Mouse (Mus musculus) limb, embryonic 14.5 days (tissue): ENCODE results near the gene Eml3. TPM values are rescaled to one million over a fixed set of nuclear protein-coding genes. Genes with fewer than 3 reads are reported as not detected.

ENCODE experiments used
- ATAC-seq: fragments of 200-750 bp; cut with Nextera tagmentation; 2 replicates; pipeline ENCODE4 v1.8.0; 2017; ENCODE audit warnings: low read depth, moderate number of reproducible peaks, moderate TSS enrichment; ENCODE audit not compliant: low FRiP score
- DNase-seq: peaks from one replicate; pipeline ENCODE4 v3.0.0-alpha.2; 2015; ENCODE audit warnings: low spot score
- H3K27ac ChIP-seq: fragments of 300-500 bp; sonication (generic); replicated peaks from 2 replicates; pipeline ENCODE4 v1.5.1; 2014; ENCODE audit warnings: low read depth, mild to moderate bottlenecking, low read length, moderate library complexity, mixed read lengths
- H3K27me3 ChIP-seq: fragments of 300-500 bp; sonication (generic); 2 replicates; pipeline ENCODE4 v1.6.1; 2014; ENCODE audit warnings: low read length, mixed read lengths; ENCODE audit not compliant: control insufficient read depth, insufficient read depth
- H3K36me3 ChIP-seq: fragments of 300-500 bp; sonication (generic); 2 replicates; pipeline ENCODE4 v1.6.1; 2014; ENCODE audit warnings: mild to moderate bottlenecking, low read length, moderate library complexity, mixed read lengths; ENCODE audit not compliant: control insufficient read depth, insufficient read depth
- H3K4me1 ChIP-seq: fragments of 300-500 bp; sonication (generic); 2 replicates; pipeline ENCODE4 v1.6.1; 2014; ENCODE audit warnings: antibody characterized with exemption, low read length, mixed read lengths; ENCODE audit not compliant: control insufficient read depth, insufficient read depth
- H3K4me2 ChIP-seq: fragments of 300-500 bp; sonication (generic); replicated peaks from 2 replicates; pipeline ENCODE4 v1.6.1; 2014; ENCODE audit warnings: low read depth, mild to moderate bottlenecking, low read length, moderate library complexity; ENCODE audit not compliant: severe bottlenecking
- H3K4me3 ChIP-seq: fragments of 300-500 bp; sonication (generic); replicated peaks from 2 replicates; pipeline ENCODE4 v1.5.1; 2014; ENCODE audit warnings: low read length
- H3K9ac ChIP-seq: fragments of 300-500 bp; sonication (generic); 2 replicates; pipeline ENCODE4 v1.6.1; 2014; ENCODE audit warnings: mild to moderate bottlenecking, low read depth, low read length, moderate library complexity; ENCODE audit not compliant: severe bottlenecking
- H3K9me3 ChIP-seq: fragments of 300-500 bp; sonication (generic); 2 replicates; pipeline ENCODE4 v1.6.1; 2016; ENCODE audit warnings: low read length; ENCODE audit not compliant: control insufficient read depth
- POLR2A ChIP-seq: fragments of 200-500 bp; IDR thresholded peaks from 2 replicates; pipeline ENCODE4 v1.8.0; 2012; ENCODE audit warnings: inconsistent platforms, mild to moderate bottlenecking, moderate library complexity, borderline replicate concordance; ENCODE audit not compliant: insufficient read depth, insufficient read length; ENCODE audit errors: extremely low read depth
- WGBS: fragments of 180-500 bp; shearing (Covaris S2); extraction: QIAGEN DNeasy Blood & Tissue Kit; methylation state at CpG from one replicate; pipeline ENCODE4 v1.1.7; 2014; 5-methylcytosine and 5-hydroxymethylcytosine counted together
- polyA plus RNA-seq, 2 experiments: library from polyadenylated mRNA; depleted of rRNA in 1 of 2; stranded (reverse) in 1 of 2; unstranded in 1 of 2; fragments of >200 nt; fragmentation: Nextera tagmentation in 1 of 2; extraction: Ambion mirVana in 1 of 2; gene quantifications; 2 replicates each; pipeline versions ENCODE4 v1.2.1 to v1.2.3; 2012 to 2014

Gene Eml3
- polyA plus RNA-seq, 2 experiments: 21.5 to 62.1 TPM

GRCm38 (mm10) chr19:8940526-8941133 is 11.3 kb downstream of the Eml3 start:
- peak overlapping the region; percentile 91; the same call in 1 of the 2 replicates for H3K4me3 ChIP-seq

GRCm38 (mm10) chr19:8941136-8941514 is 11.8 kb downstream of the Eml3 start:
- Histone ChIP-seq H3K9ac (peak overlapping the region; percentile 97), H3K36me3 (peaks cover 63% of the 10 kb centered on the region), H3K27me3 (no peaks in the 10 kb centered on the region), H3K4me2 (peak overlapping the region; percentile 61), H3K4me1 (peaks cover 21% of the 10 kb centered on the region), H3K27ac (peak overlapping the region; percentile 94), H3K4me3 (peak overlapping the region; percentile 91), H3K9me3 (no peaks in the 10 kb centered on the region)
- no peak for TF ChIP-seq POLR2A
- DNase-seq: no peak
- no peak for ATAC-seq
- 32% methylated on average over 10 of the region's 10 CpGs for WGBS

More at GRCm38 (mm10) chr19:8940526-8941133, 11.3 kb downstream of the Eml3 start:
- peak overlapping the region; percentile 94; the same call in 1 of the 2 replicates for H3K27ac ChIP-seq
- H3K36me3 ChIP-seq: peaks cover 62% of the 10 kb centered on the region
- H3K9ac ChIP-seq: peak overlapping the region; percentile 97
- ATAC-seq (no peak), DNase-seq (no peak)
- H3K4me1 ChIP-seq: peaks cover 21% of the 10 kb centered on the region
- TF ChIP-seq POLR2A: no peak
- WGBS: 70% methylated on average over 15 of the region's 15 CpGs
- peak overlapping the region; percentile 61; the same call in 1 of the 2 replicates for H3K4me2 ChIP-seq
- H3K27me3 ChIP-seq: no peaks in the 10 kb centered on the region
- no peaks in the 10 kb centered on the region for H3K9me3 ChIP-seq

GRCm38 (mm10) chr19:8941515-8942217 is 12.3 kb downstream of the Eml3 start, which contains the start of gene Mta2:
TSS of gene Mta2 (plus strand) at chr19:8941875.
- Histone ChIP-seq H3K4me1 (peaks cover 21% of the 10 kb centered on the region), H3K27ac (peak within 1 kb of the TSS; percentile 94), H3K9ac (peak within 1 kb of the TSS; percentile 97), H3K4me3 (peak within 1 kb of the TSS; percentile 91), H3K9me3 (no peaks in the 10 kb centered on the region), H3K36me3 (peaks cover 62% of the 10 kb centered on the region), H3K4me2 (peak within 1 kb of the TSS; percentile 61), H3K27me3 (no peaks in the 10 kb centered on the region)
- WGBS: 2% methylated on average over 64 of the region's 64 CpGs
- peak; percentile 93 for ATAC-seq
- peak; percentile 97 for DNase-seq
- peak; percentile 81; the same call in 1 of the 2 replicates for TF ChIP-seq POLR2A

GRCm38 (mm10) chr19:8942276-8942964 is 13.1 kb downstream of the Eml3 start:
- DNase-seq: peak; percentile 47

GRCm38 (mm10) chr19:8943047-8943446 is 13.7 kb downstream of the Eml3 start:
- ATAC-seq: no peak
- peak overlapping the region; percentile 61 for H3K4me2 ChIP-seq
- DNase-seq: no peak
- no peaks in the 10 kb centered on the region for H3K27me3 ChIP-seq
- H3K4me3 ChIP-seq: peak overlapping the region; percentile 91
- WGBS: 75% methylated on average over 2 of the region's 2 CpGs
- TF ChIP-seq POLR2A: no peak
- H3K9me3 ChIP-seq: no peaks in the 10 kb centered on the region
- peaks cover 62% of the 10 kb centered on the region for H3K36me3 ChIP-seq
- H3K4me1 ChIP-seq: peaks cover 21% of the 10 kb centered on the region
- H3K27ac ChIP-seq: peak overlapping the region; percentile 94; the same call in 1 of the 2 replicates
- H3K9ac ChIP-seq: peak overlapping the region; percentile 97

More at GRCm38 (mm10) chr19:8942276-8942964, 13.1 kb downstream of the Eml3 start:
- H3K36me3 ChIP-seq: peaks cover 61% of the 10 kb centered on the region
- no peak for TF ChIP-seq POLR2A
- H3K4me2 ChIP-seq: peak overlapping the region; percentile 61
- H3K9ac ChIP-seq: peak overlapping the region; percentile 97
- peaks cover 21% of the 10 kb centered on the region for H3K4me1 ChIP-seq
- H3K4me3 ChIP-seq: peak overlapping the region; percentile 91
- under 1% methylated on average over 36 of the region's 46 CpGs for WGBS
- H3K27me3 ChIP-seq: no peaks in the 10 kb centered on the region
- ATAC-seq: peak; percentile 38
- H3K27ac ChIP-seq: peak overlapping the region; percentile 94
- H3K9me3 ChIP-seq: no peaks in the 10 kb centered on the region
